ENCODE assay signal across 9 mouse cellular contexts in the genomic region with DNA sequence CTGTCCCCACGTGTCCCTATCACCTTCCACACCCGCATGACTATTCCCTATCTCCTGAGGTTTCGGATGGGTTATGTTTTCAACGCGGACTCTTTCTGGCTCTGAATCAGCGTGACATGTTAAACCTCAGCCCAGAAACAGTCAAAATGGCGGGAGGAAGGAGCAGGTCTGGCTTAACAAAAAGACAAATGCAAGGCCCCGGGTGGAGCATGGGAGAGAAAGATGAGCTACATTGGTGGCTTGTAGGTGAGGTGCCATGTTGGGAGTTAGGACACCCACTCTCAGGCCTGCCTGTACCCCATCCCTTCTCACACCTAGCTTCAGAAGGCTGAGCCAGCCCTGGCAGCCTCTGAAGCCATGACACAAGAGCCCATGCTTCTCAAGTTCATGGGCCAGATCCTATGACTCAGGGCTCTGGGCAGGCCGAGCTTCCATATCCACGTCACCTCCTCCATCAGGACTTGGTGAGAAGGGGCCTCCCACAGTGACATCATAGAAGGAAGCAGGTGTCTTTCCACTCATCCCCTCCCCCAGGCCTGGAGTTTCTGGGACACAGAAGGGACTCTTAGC.
A peak's percentile ranks its signal among the peaks of the same experiment; 100 is the strongest.
DNase-seq lines count a peak whose midpoint lies in the region; ATAC-seq lines count a peak whose summit lies in the region.
"Had no signal": no experiment of that assay in that cellular context is flagged by ENCODE, and none has a peak within 500 bp of the region (broad histone marks: within the 10 kb centered on the region; RNA-seq: fewer than 3 reads in every experiment).

No protein-coding gene starts in this region.

- no peaks in the 10 kb centered on the region for H3K9me3 ChIP-seq in stomach, embryonic 14.5 days (ENCODE audit: control insufficient read depth, low read depth, low read length)
- H3K9me3 ChIP-seq: neural tube, embryonic 12.5 days had no signal

- no peak overlapping the region for H3K9ac ChIP-seq in stomach, embryonic 14.5 days (replicated peaks; ENCODE audit: low read depth, low read length)
- H3K9ac ChIP-seq: neural tube, embryonic 12.5 days had no signal

- H3K27ac ChIP-seq in stomach, embryonic 14.5 days (ENCODE audit: low read length) = peak overlapping the region; percentile 82; the same call in 1 of the 2 replicates
- H3K27ac ChIP-seq: neural tube, embryonic 12.5 days had no signal

- H3K36me3 ChIP-seq in stomach, embryonic 14.5 days (ENCODE audit: control insufficient read depth, insufficient read depth, low read length) = no peaks in the 10 kb centered on the region
- H3K36me3 ChIP-seq: neural tube, embryonic 12.5 days had no signal

- H3K27me3 ChIP-seq in stomach, embryonic 14.5 days (ENCODE audit: control insufficient read depth, insufficient read depth, low read length) = no peaks in the 10 kb centered on the region

- no peak overlapping the region for H3K4me2 ChIP-seq in stomach, embryonic 14.5 days (replicated peaks; ENCODE audit: low read depth, low read length)

- 69% methylated on average over 10 of the region's 10 CpGs for WGBS in stomach, embryonic 14.5 days

- H3K4me3 ChIP-seq in stomach, embryonic 14.5 days (ENCODE audit: low read depth, low read length) = no peak overlapping the region
- H3K4me3 ChIP-seq: neural tube, embryonic 12.5 days had no signal

- peaks cover 41% of the 10 kb centered on the region for H3K4me1 ChIP-seq in stomach, embryonic 14.5 days (ENCODE audit: control insufficient read depth, insufficient read depth, low read length)

- no peak for ATAC-seq in stomach, embryonic 14.5 days (ENCODE audit: insufficient number of reproducible peaks, insufficient read depth, low FRiP score, low read depth)

- peak; percentile 41 for DNase-seq in cerebellum, adult 9-11 months
- DNase-seq in cerebellum, postnatal 10 days = no peak
- peak; percentile 87 for DNase-seq in Muller cell, postnatal 12 days (ENCODE audit: inconsistent ontology term)
- peak; percentile 88 for DNase-seq in heart, adult 8-10 months (ENCODE audit: low spot score)
- DNase-seq in kidney, postnatal 10 days = peak; percentile 59
- DNase-seq in frontal cortex, postnatal 14 days (ENCODE audit: low spot score in 2 of 2) = no peak
- DNase-seq in embryo, embryonic 10 days (ENCODE audit: low spot score) = no peak

Comparison
In these comparisons a context has a peak if more than half of its experiments do, and no peak if none do; other contexts are left out.
1. DNase-seq: peak in cerebellum, adult 9-11 months (single experiment), Muller cell, postnatal 12 days (single experiment), heart, adult 8-10 months (single experiment) and kidney, postnatal 10 days (single experiment); none in cerebellum, postnatal 10 days (0 of 2), frontal cortex, postnatal 14 days (0 of 2) and embryo, embryonic 10 days (single experiment).